Mouse (Mus musculus): Measurements from ENCODE around the gene Gm45711. TPM values are rescaled to one million over a fixed set of nuclear protein-coding genes. Genes with fewer than 3 reads are reported as not detected.

Gm45711 gene
- not detected in 2 replicates for polyA plus RNA-seq (2012; rRNA removed)

DNA sequence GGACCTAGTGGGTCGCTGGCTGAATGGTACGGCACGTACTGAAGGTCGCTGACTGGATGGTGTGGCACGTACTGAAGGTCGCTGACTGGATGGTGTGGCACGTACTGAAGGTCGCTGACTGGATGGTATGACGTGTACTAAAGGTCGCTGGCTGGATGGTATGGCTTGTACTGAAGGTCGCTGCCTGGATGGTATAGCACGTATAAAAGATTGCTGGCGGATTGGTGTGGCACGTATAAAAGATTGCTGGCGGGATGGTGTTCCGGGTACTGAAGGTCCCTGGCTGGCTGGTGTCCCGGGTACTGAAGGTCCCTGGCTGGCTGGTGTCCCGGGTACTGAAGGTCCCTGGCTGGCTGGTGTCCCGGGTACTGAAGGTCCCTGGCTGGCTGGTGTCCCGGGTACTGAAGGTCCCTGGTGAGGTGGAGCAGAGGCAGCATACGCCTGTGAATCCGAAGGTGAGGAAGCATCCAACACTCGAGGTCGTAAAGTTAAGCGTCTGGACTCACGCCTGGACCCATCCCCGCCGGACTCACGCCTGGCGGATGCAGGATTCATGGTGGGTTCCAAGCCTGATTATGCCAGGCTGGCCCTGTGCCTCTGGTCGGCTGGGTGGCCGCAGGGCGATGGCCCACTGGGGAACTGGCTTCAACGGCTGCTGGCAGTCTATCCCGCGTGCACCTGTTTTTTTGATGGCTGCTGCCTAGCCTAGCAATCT lies at the start of gene Gm45711, which contains the start of gene Cmtm1:
Gene Gm45711 (minus strand): TSS at position 641 of the 715 bp plus-strand sequence.
Gene Cmtm1 (minus strand): TSS at position 705 of the 715 bp plus-strand sequence.

GRCm38 (mm10) chr8:104339229-104339982 lies 29.5 kb upstream of the Gm45711 start, which contains the start of gene Cmtm3:
TSS of gene Cmtm3 (plus strand) at chr8:104339410.

DNA sequence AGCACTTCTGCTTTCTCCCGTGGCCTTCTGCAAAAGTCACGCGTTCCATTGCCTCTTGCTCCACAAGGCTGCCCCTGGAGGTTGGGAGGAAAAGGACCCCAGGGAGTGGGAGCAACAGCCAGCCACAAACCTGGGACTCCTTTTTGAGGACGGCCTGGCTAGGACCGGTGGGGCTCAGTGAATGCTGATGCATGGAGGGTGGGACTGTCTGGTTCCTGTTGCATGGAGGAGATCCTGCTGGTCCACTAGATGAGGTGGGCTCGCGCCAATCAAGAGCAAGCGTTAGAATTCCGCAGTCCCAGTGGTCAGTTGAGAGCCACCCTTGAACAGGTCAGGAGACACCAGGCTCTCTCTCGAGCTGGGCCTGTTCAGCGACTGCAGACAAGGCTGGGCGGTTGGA lies 12.0 kb upstream of the Gm45711 start, which contains the start of gene Cmtm2b:
Gene Cmtm2b (plus strand): TSS at position 301 of the 400 bp plus-strand sequence.

DNA sequence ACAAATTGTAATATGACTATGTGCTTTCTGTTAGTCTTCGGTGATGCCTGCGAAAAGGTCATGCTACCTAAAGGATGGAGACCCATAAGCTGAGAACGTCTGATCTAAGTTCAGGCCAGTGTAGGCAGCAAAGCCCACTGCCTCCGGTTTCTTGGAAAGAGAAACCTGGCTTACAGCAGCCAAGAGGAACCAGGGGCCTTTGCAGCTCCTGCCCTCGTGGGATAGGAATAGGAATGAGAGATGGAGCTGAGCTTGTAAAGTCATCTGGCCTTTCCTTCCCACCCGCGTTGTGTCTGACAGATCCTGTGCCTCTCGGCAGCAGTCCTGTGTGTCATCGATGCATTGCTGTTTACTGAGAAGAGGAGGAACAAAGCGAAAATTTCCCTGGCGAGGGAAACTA lies 11.4 kb upstream of the Gm45711 start, which contains the start of gene Gm11020:
Gene Gm11020 (plus strand): TSS at position 301 of the 400 bp plus-strand sequence.

GRCm38 (mm10) chr8:104293081-104293480 lies 16.8 kb downstream of the Gm45711 start, which contains the start of gene Cmtm2a:
TSS of gene Cmtm2a (minus strand) at chr8:104293181.

GRCm38 (mm10) chr8:104250439-104251367 lies 59.2 kb downstream of the Gm45711 start, which contains the start of gene Cklf:
TSS of gene Cklf (plus strand) at chr8:104250861.

DNA sequence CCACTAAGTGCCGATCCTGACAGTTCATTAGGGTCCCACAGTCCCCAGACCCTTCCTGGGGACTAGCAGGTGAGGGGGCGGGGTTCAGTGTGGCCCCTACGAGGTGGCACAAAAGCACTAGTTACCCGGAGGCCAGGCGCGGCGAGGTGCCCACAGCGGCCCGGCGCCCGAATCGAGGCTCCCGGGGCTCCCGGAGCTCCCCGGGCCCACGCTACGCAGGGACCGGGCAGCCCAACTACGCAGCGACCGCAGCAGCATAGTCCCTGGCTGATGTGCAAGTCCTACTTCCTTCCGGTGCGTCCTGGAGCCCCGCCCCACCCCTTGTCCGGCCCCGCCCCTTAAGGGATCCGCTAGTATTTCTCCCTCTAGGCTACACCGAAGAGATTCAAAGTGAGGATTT lies 61.6 kb downstream of the Gm45711 start, which contains the start of gene Tk2:
Gene Tk2 (minus strand): TSS at position 283 of the 400 bp plus-strand sequence.

Other genes starting within 250 kb of the Gm45711 start
- gene Cdh5, start 208.5 kb downstream of the Gm45711 start, polyA plus RNA-seq (2012; rRNA removed): 29.5 and 38.4 TPM in 2 replicates
- 10.2 and 12.3 TPM in 2 replicates for gene Bean1, start 139.6 kb downstream of the Gm45711 start, polyA plus RNA-seq (2012; rRNA removed)
- gene Tk2, start 61.5 kb downstream of the Gm45711 start, polyA plus RNA-seq (2012; rRNA removed): 35.7 and 37.4 TPM in 2 replicates
- gene Cklf, start 59.2 kb downstream of the Gm45711 start, polyA plus RNA-seq (2012; rRNA removed): 47.6 and 48.8 TPM in 2 replicates
- gene Cmtm2a, start 16.9 kb downstream of the Gm45711 start, polyA plus RNA-seq (2012; rRNA removed): not detected in 2 replicates
- not detected in 2 replicates for gene Cmtm1, start 64 bp upstream of the Gm45711 start, polyA plus RNA-seq (2012; rRNA removed)
- not detected in 2 replicates for gene Gm11020, start 11.5 kb upstream of the Gm45711 start, polyA plus RNA-seq (2012; rRNA removed)
- not detected in 2 replicates for gene Cmtm2b, start 12.1 kb upstream of the Gm45711 start, polyA plus RNA-seq (2012; rRNA removed)
- gene Cmtm3, start 29.3 kb upstream of the Gm45711 start, polyA plus RNA-seq (2012; rRNA removed): 49.4 and 80.1 TPM in 2 replicates
- gene Cmtm4, start 85.7 kb upstream of the Gm45711 start, polyA plus RNA-seq (2012; rRNA removed): 17.2 and 17.3 TPM in 2 replicates
- 106 and 111 TPM in 2 replicates for gene Dync1li2, start 133.0 kb upstream of the Gm45711 start, polyA plus RNA-seq (2012; rRNA removed)
- 0.30 and 0.37 TPM in 2 replicates for gene Terb1, start 199.8 kb upstream of the Gm45711 start, polyA plus RNA-seq (2012; rRNA removed)
- 94.2 and 94.3 TPM in 2 replicates for gene Nae1, start 224.6 kb upstream of the Gm45711 start, polyA plus RNA-seq (2012; rRNA removed)
- gene Car7, start 224.6 kb upstream of the Gm45711 start, polyA plus RNA-seq (2012; rRNA removed): 1.2 and 1.4 TPM in 2 replicates

All from central nervous system, embryonic 14 days (tissue).